Mouse (Mus musculus) C2C12 (cell line): Measurements from ENCODE around the gene Emc3.

ENCODE experiments used
- CEBPB ChIP-seq: IDR thresholded peaks from one replicate; pipeline ENCODE4 v1.6.1; 2011; ENCODE audit warnings: low read depth, mild to moderate bottlenecking, control low read depth, moderate library complexity
- CTCF ChIP-seq: IDR thresholded peaks from one replicate; pipeline ENCODE4 v1.5.1; 2011; ENCODE audit not compliant: control insufficient read depth, insufficient read depth, insufficient read length
- MAX ChIP-seq: IDR thresholded peaks from one replicate; pipeline ENCODE4 v1.6.1; 2011; ENCODE audit warnings: mild to moderate bottlenecking, control low read depth
- MYOD1 ChIP-seq: IDR thresholded peaks from one replicate; pipeline ENCODE4 v1.6.1; 2011; ENCODE audit warnings: low read depth; ENCODE audit not compliant: control insufficient read depth, insufficient read length
- MYOG ChIP-seq: IDR thresholded peaks from one replicate; pipeline ENCODE4 v1.6.1; 2011; ENCODE audit not compliant: control insufficient read depth, insufficient read length; ENCODE audit errors: extremely low read depth
- USF1 ChIP-seq: IDR thresholded peaks from one replicate; pipeline ENCODE4 v1.6.1; 2011; ENCODE audit warnings: low read depth, mild to moderate bottlenecking, control low read depth, moderate library complexity

- TF ChIP-seq MAX (no peak), CTCF (no peak), USF1 (no peak), MYOG (no peak), CEBPB (no peak), MYOD1 (no peak)
These were observed 44.6 kb upstream of the Emc3 start for GRCm38 (mm10) chr6:113576044-113576443.
